Mouse (Mus musculus): ENCODE results near the gene Frrs1l. TPM values are rescaled to one million over a fixed set of nuclear protein-coding genes. Genes with fewer than 3 reads are reported as not detected.

The Frrs1l gene
- not detected for polyA plus RNA-seq (2017; shearing (Covaris generic))

DNA sequence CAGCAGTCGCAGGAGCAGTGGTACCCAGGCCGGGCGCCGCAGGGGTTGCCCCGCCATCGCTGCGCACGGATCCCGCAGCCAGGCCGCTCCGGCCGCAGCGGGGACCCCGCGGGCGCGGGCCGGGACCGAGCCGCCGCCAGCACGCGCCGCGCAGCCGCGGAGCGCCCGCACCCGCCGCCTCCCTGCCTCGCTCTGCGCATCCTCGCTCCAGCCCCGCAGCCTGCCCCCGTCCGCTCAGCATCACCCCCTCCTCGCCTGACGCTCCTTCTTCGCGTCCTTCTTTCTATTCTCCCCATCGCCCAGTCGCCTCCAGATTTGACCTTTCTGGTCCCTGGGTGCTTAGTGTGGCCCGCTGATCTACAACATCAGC lies at the start of gene Frrs1l:
Frrs1l (minus strand) TSS at position 177 of the 370 bp plus-strand sequence.

DNA sequence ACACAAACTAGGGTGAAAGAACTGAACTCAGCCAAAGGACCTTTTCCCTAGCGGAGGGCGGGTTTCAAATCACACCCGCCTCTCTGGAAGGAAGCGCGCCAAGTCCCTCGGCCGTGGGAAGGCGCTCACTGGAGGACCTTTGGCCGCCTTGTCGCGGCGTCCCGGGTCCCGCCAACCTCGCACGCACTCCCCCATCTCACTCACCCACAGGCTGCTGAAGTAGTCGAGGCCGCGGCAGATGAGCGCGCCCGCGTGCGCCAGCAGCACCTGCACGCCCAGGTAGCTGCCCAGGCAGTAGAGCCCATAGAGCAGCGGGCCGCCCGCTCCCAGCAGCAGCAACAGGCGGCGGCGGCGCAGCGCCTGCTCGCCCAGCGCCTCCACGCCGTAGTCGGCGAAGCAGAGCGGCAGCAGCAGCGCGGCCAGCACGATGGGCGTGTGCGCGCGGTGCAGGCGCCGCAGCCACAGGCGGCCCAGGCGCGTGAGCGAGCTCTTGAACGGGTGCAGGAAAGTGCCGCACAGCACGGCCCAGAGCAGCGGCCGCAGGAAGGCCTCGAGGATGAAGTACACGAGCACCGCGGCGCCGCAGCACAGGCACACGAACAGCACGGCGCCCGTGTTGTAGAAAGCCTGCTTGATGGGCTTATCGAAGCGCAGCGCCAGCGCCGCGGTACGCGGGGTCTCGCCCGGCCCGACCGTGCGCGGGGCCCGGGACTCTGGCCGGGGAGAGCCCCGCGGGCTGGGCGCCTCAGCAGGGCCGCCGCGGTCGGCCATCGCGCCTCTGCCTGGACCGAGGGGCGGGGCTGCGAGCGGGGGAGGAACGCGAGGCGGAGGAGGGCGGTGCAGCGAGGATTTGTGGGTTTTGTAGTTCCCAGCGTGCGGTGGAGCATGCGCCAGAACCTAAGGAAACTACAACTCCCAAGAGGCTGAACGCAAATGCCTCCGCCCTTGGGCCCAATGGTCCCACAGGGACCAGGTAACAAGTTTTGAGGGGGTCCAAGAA lies 43.2 kb downstream of the Frrs1l start, which contains the start of gene Tmem245:
Tmem245 (minus strand) TSS at position 797 of the 1,000 bp plus-strand sequence.

Other genes with a start within 250 kb of the Frrs1l start
- gene Actl7b, start 248.9 kb downstream of the Frrs1l start, polyA plus RNA-seq (2017; shearing (Covaris generic)): not detected
- gene Actl7a, start 247.0 kb downstream of the Frrs1l start, polyA plus RNA-seq (2017; shearing (Covaris generic)): not detected
- 45.6 TPM for gene Elp1, start 188.1 kb downstream of the Frrs1l start, polyA plus RNA-seq (2017; shearing (Covaris generic))
- 24.6 TPM for gene Fam206a, start 188.0 kb downstream of the Frrs1l start, polyA plus RNA-seq (2017; shearing (Covaris generic))
- gene Ctnnal1, start 125.2 kb downstream of the Frrs1l start, polyA plus RNA-seq (2017; shearing (Covaris generic)): 1.7 TPM
- gene Tmem245, start 43.0 kb downstream of the Frrs1l start, polyA plus RNA-seq (2017; shearing (Covaris generic)): 2.3 TPM
- 0.06 TPM for gene Epb41l4b, start 153.0 kb upstream of the Frrs1l start, polyA plus RNA-seq (2017; shearing (Covaris generic))

All from inflammation-experienced regulatory T-cells, adult 16 weeks (primary cell).